Mouse (Mus musculus) common myeloid progenitor, adult 5-6 weeks (primary cell): ENCODE data around the gene Dll1. TPM values are rescaled to one million over a fixed set of nuclear protein-coding genes. Genes with fewer than 3 reads are reported as not detected.

Experiments used
- ATAC-seq: replicated peaks from 2 replicates; pipeline ENCODE4 v1.8.0; 2016; ENCODE audit warnings: low read depth, mild to moderate bottlenecking, moderate TSS enrichment, inconsistent platforms; ENCODE audit not compliant: poor library complexity, severe bottlenecking
- total RNA-seq: library from RNA; stranded (forward); fragments of 200-1000, 187-1606 nt; gene quantifications from 2 replicates; pipeline ENCODE4 v1.2.3, GENCODE M21; 2017

Gene Dll1
- 0.23 TPM in 1 of 2 replicates, not detected in the other for total RNA-seq

GRCm38 (mm10) chr17:15376494-15377181 lies at the start of gene Dll1:
TSS of gene Dll1 (minus strand) at chr17:15376872.
- ATAC-seq: no peak

DNA sequence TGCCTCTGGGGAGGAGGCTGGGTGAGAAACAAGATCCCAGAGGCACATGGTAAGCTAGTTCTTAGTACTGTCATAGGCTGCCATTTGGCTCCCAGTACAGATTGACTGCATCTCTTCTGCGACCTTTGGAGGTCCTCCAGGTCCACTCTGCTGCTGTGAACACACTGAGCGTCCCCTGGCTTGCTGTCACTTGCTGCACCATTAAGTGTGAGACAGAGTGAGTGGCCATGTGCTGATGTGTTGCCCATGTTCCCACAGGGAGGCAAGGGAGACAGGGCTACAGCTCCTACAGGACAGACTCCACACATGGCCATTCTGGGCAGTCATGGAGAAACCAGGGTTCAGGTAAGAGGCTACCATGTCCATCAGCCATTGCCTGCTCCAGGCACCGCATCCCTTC lies 49.3 kb upstream of the Dll1 start:
- no peak for ATAC-seq

GRCm38 (mm10) chr17:15423080-15423765 lies 46.6 kb upstream of the Dll1 start:
- no peak for ATAC-seq

DNA sequence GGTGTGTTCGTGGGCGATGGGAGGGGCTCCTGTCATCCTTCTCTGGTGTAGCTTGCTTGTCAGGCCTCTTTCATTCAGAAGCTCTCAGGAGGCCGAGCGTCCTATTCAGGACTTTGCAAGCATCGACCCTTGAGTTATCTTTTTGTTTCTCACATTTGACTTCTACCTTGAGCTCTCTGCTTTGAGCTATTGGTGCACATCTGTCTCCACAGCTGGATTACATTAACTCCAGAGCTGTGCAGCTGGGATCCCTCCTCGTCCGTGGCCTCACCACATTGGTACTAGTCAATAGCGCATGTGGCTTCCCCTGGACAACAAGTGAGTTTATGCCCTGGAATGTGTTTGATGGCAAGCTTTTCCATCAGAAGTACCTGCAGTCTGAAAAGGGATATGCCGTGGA lies 46.0 kb upstream of the Dll1 start:
- no peak for ATAC-seq

- ATAC-seq: no peak
Observed at GRCm38 (mm10) chr17:15421446-15421845, 44.8 kb upstream of the Dll1 start.

GRCm38 (mm10) chr17:15420021-15420603 lies 43.4 kb upstream of the Dll1 start:
- ATAC-seq: no peak

DNA sequence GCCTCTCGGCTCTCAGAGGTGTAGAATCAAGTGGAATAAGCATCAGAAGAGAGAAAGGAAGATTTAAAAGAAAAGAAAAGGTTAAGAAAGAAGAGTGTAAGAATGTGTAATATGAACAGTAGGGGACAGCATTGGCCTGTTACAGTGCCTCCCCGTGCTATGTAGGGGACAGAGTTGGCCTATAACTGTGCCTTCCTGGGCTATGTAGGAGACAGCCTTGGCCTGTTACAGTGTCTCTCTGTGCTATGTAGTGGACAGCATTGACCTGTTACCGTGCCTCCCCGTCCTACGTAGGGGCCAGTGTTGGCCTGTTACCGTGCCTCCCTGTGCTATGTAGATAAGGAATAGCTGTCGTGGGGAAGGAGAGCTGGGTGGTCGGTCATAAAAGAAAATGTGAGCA lies 42.9 kb upstream of the Dll1 start:
- 0 out of 2 replicates have a peak, but pooled peaks have one; percentile 39 for ATAC-seq

GRCm38 (mm10) chr17:15416596-15417215 lies 40.0 kb upstream of the Dll1 start:
- ATAC-seq: no peak

DNA sequence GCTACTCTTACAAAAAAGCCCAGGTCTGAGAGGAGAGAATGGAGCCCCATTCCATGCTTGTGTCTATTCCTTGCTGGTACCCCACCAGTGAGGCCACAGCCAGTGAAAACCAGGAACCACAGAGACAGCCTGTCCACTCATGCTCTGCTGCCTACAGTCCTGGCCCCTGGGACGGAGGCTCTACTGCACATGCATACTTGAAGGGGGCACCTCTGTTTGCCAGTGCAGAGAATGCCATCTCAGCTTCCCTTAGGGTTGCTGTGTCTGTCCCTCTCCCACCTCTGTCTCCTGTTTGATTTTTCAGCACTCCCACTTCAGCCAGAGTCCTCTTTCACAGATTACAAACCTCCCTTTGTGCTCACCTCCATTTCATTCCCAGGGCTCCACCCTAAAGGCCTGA lies 34.2 kb upstream of the Dll1 start:
- ATAC-seq: no peak

- no peak for ATAC-seq
Observed at GRCm38 (mm10) chr17:15409261-15409660, 32.6 kb upstream of the Dll1 start.

DNA sequence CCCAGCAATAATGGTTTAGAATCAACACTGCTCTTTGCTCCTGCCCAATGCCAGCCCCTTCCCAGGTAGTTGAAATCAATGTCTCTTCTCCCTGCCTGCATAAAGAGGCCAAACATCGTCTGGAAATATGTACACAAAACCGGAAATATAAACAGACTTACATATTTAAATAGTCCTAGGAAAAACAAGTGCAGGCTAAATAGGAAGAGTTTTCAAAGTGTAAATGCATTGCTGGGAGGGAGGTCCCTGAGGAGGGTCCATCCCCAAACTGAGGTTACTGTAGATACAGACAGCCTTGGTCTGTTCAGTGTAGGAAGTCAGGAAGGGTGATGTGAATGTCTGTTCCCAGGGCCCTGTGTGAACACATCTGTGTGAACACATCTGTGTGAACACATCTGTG lies 29.9 kb upstream of the Dll1 start:
- no peak for ATAC-seq

DNA sequence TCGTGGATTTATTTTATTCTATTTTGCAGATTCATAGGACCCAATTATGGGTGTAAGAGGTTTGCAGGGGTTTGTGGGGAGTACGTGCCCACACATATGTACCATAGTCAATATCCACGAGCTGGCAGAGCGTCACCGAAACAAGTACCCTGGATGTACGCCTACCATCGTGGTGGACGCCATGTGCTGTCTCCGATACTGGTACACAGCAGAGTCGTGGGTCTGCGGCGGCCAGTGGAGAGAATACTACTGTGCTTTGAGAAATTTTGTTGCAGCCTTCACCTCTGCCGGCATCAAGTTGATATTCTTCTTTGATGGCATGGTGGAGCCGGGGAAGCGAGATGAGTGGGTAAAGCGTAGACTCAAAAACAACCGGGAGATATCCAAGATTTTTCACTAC lies 25.0 kb upstream of the Dll1 start:
- ATAC-seq: no peak

GRCm38 (mm10) chr17:15395997-15396675 lies 19.5 kb upstream of the Dll1 start, which contains the start of gene Fam120b:
TSS of gene Fam120b (plus strand) at chr17:15396202.
- ATAC-seq: peak; percentile 98

- ATAC-seq: no peak
Observed at GRCm38 (mm10) chr17:15389356-15389755, 12.7 kb upstream of the Dll1 start.

GRCm38 (mm10) chr17:15388892-15389291 lies 12.2 kb upstream of the Dll1 start:
- no peak for ATAC-seq

DNA sequence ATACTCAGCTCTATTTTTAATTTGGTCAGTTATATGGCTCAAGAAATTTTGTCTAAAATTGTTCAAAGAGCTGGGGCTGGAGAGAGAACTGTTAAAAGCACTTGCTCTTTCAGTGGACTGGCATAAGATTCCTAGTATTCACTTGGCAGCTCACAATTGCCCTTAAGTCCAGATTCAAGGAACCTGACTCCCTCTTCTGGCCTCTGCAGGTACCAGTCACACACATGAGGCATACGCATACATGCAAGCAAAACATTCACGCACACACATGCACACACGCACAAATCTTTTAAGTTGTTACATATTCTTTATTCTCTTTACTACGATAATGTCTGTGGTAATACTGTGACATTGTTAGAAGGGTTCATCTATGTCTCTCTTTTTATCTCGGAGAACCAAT lies 6.7 kb upstream of the Dll1 start:
- no peak for ATAC-seq

- no peak for ATAC-seq
Observed at GRCm38 (mm10) chr17:15381869-15382660, 5.4 kb upstream of the Dll1 start.

DNA sequence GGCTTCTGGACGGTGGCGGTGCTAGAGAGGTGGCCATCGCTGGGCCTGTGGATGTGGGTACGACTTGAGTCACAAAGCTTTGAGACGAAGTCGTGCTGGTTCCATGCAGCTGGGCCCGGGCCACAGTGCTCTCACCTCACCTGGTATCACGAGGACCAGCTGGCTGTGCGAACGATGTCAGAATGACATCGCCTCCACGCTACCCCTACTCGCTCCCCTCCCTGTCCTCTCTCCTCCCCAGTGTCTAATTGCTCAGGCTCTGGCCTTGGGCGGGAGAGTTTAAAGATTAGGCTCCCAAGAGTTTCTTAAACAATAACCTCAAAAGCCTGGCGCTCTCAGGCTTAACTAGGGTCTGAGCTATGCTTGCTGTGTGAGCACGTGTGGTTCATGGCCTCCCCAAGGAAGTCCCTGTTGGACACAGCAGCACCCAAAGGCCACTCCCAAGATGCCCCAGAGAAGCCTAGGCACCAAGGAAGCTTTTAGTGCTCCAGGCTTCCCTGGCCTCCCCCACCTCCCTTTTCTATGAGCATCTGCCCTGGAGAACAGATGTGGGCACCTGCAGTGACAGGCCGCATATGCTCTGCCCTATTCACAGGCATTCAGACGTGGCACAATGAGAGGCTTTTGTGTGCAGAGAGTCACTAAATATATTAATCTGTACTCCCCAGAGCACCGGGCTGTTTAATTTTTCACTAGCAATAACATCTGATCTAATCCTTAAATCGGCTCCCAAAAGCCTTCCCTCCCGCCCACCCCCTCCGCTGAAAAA lies 4.6 kb upstream of the Dll1 start:
- ATAC-seq: no peak

DNA sequence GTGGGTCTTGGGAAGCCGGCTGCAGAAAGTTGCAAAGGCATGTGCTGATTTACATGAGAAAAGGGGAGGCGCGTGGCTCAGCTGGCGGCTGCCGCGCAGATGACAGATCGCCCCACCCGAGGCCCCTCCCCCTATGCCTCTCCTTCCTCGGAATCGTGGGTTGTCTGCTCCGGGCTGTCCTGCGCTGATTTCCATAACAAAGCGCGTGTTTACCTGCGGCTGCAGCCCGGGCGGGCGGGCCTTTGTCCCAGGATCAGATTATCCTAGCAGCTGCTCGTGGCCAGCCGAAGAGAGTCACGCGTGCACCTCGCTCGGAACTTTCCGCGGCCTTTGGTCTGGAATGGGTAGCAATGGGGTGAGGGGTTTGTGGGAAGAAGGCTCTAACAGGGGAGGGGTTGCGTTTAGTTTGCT lies 4.0 kb upstream of the Dll1 start:
- ATAC-seq: peak; percentile 43
